Mouse (Mus musculus) small intestine, adult 2 months (tissue): ENCODE measurements around the gene Hba-x. TPM values are rescaled to one million over a fixed set of nuclear protein-coding genes. Genes with fewer than 3 reads are reported as not detected.

Experiments used
- H3K27ac ChIP-seq: fragments of 200-500 bp; 2 replicates; pipeline ENCODE4 v1.5.1; 2012; ENCODE audit warnings: low read depth, low read length, control low read depth, inconsistent platforms; ENCODE audit not compliant: insufficient read depth
- H3K27me3 ChIP-seq: fragments of 200-500 bp; 2 replicates; pipeline ENCODE4 v1.6.1; 2012; ENCODE audit warnings: mild to moderate bottlenecking, moderate library complexity, low read length, inconsistent platforms; ENCODE audit not compliant: control insufficient read depth, insufficient read depth
- H3K36me3 ChIP-seq: fragments of 200-500 bp; 2 replicates; pipeline ENCODE4 v1.6.1; 2012; ENCODE audit warnings: mild to moderate bottlenecking, low read length, control low read depth, inconsistent platforms; ENCODE audit not compliant: control insufficient read depth, insufficient read depth
- H3K4me1 ChIP-seq: fragments of 200-500 bp; 2 replicates; pipeline ENCODE4 v1.6.1; 2012; ENCODE audit warnings: low read length, inconsistent platforms, mixed read lengths; ENCODE audit not compliant: control insufficient read depth, insufficient read depth, insufficient read length
- H3K4me3 ChIP-seq: fragments of 200-500 bp; 2 replicates; pipeline ENCODE4 v1.5.1; 2012; ENCODE audit warnings: low read depth, mild to moderate bottlenecking, control low read depth, inconsistent platforms, low read length, moderate library complexity
- CTCF ChIP-seq: fragments of 200-500 bp; IDR thresholded peaks from 2 replicates; pipeline ENCODE4 v1.5.1; 2012; ENCODE audit warnings: low read depth, mild to moderate bottlenecking, control low read depth, inconsistent platforms, low read length, moderate library complexity, mixed read lengths; ENCODE audit not compliant: insufficient replicate concordance, insufficient read length; ENCODE audit errors: extremely low read depth
- POLR2A ChIP-seq: fragments of 200-500 bp; IDR thresholded peaks from 2 replicates; pipeline ENCODE4 v1.6.1; 2012; ENCODE audit warnings: low read depth, mild to moderate bottlenecking, control low read depth, inconsistent platforms, low read length, moderate library complexity
- WGBS: fragments of 180-500 bp; shearing (Covaris S2); methylation state at CpG from one replicate; pipeline ENCODE4 v1.1.7; 2018; 5-methylcytosine and 5-hydroxymethylcytosine counted together
- polyA plus RNA-seq: library from polyadenylated mRNA; depleted of rRNA; stranded (reverse); fragments of >200 nt; gene quantifications from 2 replicates; pipeline ENCODE4 v1.2.3, GENCODE M21; 2012

Gene Hba-x
- polyA plus RNA-seq, 1 experiment, result not detected

DNA sequence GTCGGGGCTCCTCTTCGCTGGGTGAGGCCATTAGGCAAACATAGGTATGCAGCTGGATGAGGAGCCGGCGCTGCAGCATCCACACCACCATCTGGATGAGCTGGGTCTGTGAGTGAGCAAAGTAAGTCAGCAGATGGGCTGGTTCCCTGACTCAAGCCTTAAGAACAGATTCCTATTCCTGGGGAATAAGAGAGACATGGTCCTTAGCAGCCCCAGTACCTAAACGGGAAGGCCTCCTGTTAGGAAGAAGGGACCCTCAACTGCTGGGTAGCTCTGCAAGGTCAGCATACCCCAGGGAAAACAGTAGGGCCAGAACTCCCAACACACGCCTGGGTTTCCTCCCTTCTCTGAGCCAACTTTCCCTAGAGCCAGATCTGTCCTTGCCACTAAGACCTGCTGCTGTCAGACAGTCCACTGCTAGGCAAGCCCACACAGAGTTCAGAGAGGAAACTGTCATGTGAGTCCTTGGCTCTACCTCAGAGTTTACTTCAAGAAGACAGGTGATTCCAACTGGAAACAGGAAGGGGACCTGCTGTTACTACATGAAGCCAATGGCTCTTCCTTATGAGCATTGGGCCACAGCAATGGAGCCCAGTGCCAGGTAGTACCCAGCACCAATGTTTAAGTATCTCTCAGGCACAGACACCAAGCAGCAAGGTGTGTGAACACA lies 41.2 kb upstream of the Hba-x start:
- Histone ChIP-seq H3K27me3 (no peaks in the 10 kb centered on the region), H3K4me1 (no peaks in the 10 kb centered on the region), H3K27ac (no peak overlapping the region), H3K4me3 (no peak overlapping the region), H3K36me3 (peaks cover 38% of the 10 kb centered on the region)
- 84% methylated on average over 6 of the region's 6 CpGs for WGBS
- no peak for TF ChIP-seq CTCF
- TF ChIP-seq POLR2A, result no peak

DNA sequence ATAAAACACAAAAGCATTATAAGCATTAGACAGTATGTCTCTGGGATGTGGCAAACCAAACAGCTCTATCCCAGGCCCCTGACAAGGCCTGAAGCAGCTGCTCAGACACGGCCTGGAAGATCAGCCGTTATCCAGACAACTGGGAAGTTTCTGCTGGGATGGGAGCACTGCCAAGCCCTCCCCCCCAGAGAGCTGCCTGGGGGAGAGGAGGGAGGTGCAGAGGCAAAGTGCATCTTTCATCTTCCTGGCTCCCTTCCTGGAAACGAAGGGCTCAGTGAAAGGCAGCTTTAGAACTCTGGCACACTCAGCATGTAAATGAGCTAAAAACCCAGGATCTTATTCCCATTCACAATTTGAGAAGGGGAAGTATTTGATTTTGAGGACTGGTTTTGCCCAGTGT lies 40.6 kb upstream of the Hba-x start:
- no peaks in the 10 kb centered on the region for H3K4me1 ChIP-seq
- H3K27ac ChIP-seq, result no peak overlapping the region
- H3K36me3 ChIP-seq, result peaks cover 34% of the 10 kb centered on the region
- 11% methylated on average over 3 of the region's 3 CpGs for WGBS
- TF ChIP-seq POLR2A (no peak), CTCF (no peak)
- H3K4me3 ChIP-seq, result no peak overlapping the region
- H3K27me3 ChIP-seq, result no peaks in the 10 kb centered on the region

DNA sequence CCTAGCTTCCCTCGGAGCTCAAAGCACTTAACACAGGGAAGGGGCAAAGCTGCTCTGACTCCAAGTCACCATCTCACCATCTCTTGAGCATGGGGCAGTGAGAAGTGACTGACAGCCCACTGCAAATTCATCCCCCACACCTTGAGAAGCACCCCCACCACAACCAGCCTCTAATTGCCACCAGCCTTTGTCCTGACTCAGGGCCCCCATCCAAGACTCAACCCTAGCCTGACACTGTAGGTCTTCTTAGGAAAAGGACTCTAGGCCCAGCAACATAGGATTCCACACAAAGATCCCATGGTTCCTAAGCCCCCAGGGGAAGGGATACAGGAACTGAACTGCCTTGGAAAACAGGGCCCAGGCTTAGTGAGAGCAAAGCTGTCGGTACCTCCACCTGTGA lies 40.1 kb upstream of the Hba-x start:
- Histone ChIP-seq H3K4me1 (no peaks in the 10 kb centered on the region), H3K27me3 (no peaks in the 10 kb centered on the region), H3K36me3 (peaks cover 32% of the 10 kb centered on the region), H3K4me3 (no peak overlapping the region), H3K27ac (no peak overlapping the region)
- TF ChIP-seq POLR2A (no peak), CTCF (no peak)
- 58% methylated on average over 2 of the region's 2 CpGs for WGBS

DNA sequence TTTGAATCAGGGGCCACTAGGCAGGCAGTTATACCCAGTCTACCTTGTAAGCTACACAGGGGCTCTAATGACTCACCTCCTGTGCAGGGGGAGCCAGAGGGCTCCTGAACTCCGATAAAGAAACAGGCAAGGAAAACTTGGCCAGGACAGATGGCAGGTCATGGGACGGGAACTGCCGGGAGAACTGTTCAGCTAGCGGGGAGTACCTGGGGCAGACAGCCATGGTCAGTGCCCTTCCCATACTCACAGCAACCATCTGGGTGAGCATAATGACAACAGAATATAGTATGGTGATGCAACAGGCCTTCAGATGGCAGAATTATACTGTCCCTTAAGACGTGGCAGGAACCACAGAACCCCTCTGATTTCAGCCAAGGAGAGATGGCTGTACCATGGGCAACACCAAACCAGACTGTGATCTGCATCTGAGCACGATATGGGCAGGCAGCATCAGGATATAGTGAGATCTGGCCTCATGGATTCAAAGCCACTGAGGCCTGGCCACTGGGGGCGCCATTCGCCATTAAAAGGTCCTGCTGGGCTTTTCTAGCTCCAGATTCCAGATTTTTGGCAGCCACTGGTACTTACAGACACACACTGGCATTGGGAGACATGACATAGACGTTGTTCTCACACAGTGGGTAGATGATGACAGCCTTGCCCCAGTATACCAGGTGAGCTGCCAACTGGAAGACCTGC lies 39.3 kb upstream of the Hba-x start:
- Histone ChIP-seq H3K4me1 (peaks cover 3% of the 10 kb centered on the region; the same call in 1 of the 2 replicates), H3K27ac (no peak overlapping the region), H3K4me3 (no peak overlapping the region), H3K36me3 (peaks cover 25% of the 10 kb centered on the region), H3K27me3 (no peaks in the 10 kb centered on the region)
- WGBS, result 70% methylated on average over 9 of the region's 9 CpGs
- no peak for TF ChIP-seq POLR2A
- peak; percentile 72 for TF ChIP-seq CTCF

DNA sequence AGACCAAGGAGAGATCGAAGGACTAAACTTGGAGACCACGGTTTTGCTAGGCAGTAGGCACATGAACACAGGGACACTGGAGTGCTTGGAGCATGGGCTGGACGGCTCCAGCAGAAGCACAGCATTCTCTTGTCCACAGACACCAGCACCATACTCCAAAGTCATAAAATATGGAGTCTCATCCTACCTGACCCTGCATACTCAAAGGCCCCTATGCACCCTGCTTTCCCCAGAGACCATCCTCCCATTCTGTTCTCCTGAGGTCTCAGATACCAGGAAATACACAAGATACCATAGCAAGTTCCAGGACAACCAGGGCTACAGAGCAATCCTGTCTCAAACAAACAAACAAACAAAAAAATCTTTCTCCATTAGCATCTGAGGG lies 38.8 kb upstream of the Hba-x start:
- 93% methylated on average over 3 of the region's 3 CpGs for WGBS
- H3K27ac ChIP-seq, result no peak overlapping the region

DNA sequence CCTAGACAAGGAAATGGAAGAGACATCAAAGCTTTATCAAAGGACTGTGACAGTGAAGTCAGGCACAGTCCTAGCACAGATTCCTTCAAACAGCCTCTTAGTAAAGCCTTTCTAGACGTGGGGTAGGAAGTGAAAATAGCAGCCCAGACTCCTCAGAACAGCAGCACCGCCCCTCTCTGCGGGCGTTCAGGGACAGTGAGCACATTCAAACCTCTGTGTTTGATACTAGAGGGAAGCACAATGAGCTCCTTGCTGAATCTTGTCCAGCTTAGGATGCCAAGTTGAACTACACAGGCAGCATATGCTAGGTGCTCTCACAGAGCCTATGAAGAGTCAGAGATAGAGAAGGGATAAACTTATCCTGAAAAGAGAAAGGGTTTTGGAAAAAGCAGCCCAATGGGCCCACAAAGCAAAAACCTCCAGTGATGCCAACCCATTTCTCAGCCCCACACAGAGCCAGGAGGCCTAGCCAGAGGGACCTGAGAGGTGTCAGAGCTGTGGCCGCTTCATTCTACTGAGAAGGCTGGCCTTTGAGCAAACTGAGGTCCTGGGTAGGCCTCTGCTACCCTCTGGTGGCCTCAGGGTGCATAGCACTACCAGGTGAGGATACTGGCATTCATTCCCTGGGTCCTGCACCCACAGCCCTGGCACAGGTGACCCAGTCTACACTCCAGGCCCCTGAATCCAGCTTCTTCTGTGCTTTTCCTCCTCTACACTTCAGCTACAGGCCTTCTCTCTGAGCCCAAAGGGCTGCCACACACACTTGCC lies 37.9 kb upstream of the Hba-x start:
- H3K27ac ChIP-seq, result no peak overlapping the region
- 56% methylated on average over 5 of the region's 5 CpGs for WGBS
- H3K27me3 ChIP-seq, result no peaks in the 10 kb centered on the region
- peaks cover 17% of the 10 kb centered on the region for H3K36me3 ChIP-seq
- no peak overlapping the region for H3K4me3 ChIP-seq
- peaks cover 3% of the 10 kb centered on the region; the same call in 1 of the 2 replicates for H3K4me1 ChIP-seq
- TF ChIP-seq CTCF (peak; percentile 93), POLR2A (no peak)

More for the DNA sequence above, 38.8 kb upstream of the Hba-x start:
- Histone ChIP-seq H3K36me3 (peaks cover 22% of the 10 kb centered on the region), H3K4me3 (no peak overlapping the region), H3K27me3 (no peaks in the 10 kb centered on the region), H3K4me1 (peaks cover 3% of the 10 kb centered on the region; the same call in 1 of the 2 replicates)
- no peak for TF ChIP-seq POLR2A
- no peak for TF ChIP-seq CTCF

DNA sequence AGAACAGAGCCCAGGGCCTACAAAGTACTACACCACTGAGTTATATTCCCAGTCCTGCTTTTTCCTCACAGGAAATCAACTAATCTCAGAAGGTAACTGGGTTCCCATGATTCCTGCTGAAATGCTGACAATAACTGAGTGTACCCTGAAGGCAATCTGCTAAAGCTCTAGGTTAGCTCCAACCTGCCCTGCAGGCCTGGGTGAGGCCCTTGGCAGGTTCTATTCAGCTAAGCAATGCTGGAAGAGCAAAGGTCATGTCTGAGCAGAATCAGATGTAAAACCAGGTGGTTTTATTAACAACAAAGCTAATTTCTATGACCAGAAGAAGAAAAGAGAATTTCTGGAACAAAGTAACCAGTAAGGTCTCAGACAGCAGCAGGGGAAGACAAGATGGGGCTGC lies 34.8 kb upstream of the Hba-x start:
- TF ChIP-seq POLR2A, result no peak
- TF ChIP-seq CTCF, result no peak
- Histone ChIP-seq H3K27ac (peak overlapping the region; percentile 15; the same call in 1 of the 2 replicates), H3K4me3 (no peak overlapping the region), H3K36me3 (peaks cover 19% of the 10 kb centered on the region), H3K4me1 (peaks cover 3% of the 10 kb centered on the region; the same call in 1 of the 2 replicates), H3K27me3 (no peaks in the 10 kb centered on the region)
